Comparison of ENCODE assay signal across 9 mouse cellular contexts in genomic region chr1:105781391-105782146, GRCm38 (mm10). TPM values are rescaled to one million over a fixed set of nuclear protein-coding genes. Genes with fewer than 3 reads are reported as not detected.
DNase-seq lines count a peak whose midpoint lies in the region; ATAC-seq and TF ChIP-seq lines count a peak whose summit lies in the region.
"Had no signal": no experiment of that assay in that cellular context is flagged by ENCODE, and none has a peak within 500 bp of the region (broad histone marks: within the 10 kb centered on the region; RNA-seq: fewer than 3 reads in every experiment).

No protein-coding gene starts in this region.

- H3K9ac ChIP-seq in forebrain, embryonic 11.5 days (ENCODE audit: low read length) = no peak overlapping the region; the same call in 1 of the 2 replicates
- no peak overlapping the region for H3K9ac ChIP-seq in neural tube, embryonic 14.5 days (replicated peaks; ENCODE audit: low read depth, low read length)

- H3K4me2 ChIP-seq in forebrain, embryonic 11.5 days (ENCODE audit: low read depth, low read length, severe bottlenecking) = peak overlapping the region; percentile 96; the same call in 1 of the 2 replicates
- H3K4me2 ChIP-seq in neural tube, embryonic 14.5 days (ENCODE audit: low read depth, low read length) = peak overlapping the region; percentile 92; the same call in 1 of the 2 replicates

- H3K27me3 ChIP-seq in forebrain, embryonic 11.5 days (ENCODE audit: control insufficient read depth, insufficient read depth, low read length) = peaks cover 21% of the 10 kb centered on the region
- H3K27me3 ChIP-seq in neural tube, embryonic 14.5 days (ENCODE audit: control insufficient read depth, insufficient read depth, low read length) = 0 out of 2 replicates have a peak, but pooled peaks cover 6% of the 10 kb centered on the region

- H3K4me1 ChIP-seq in forebrain, embryonic 11.5 days (replicated peaks; ENCODE audit: control insufficient read depth, insufficient read depth, low read length) = 0 out of 2 replicates have a peak, but pooled peaks cover 4% of the 10 kb centered on the region
- H3K4me1 ChIP-seq in neural tube, embryonic 14.5 days (ENCODE audit: control insufficient read depth, insufficient read depth, low read length) = no peaks in the 10 kb centered on the region

- H3K9me3 ChIP-seq in forebrain, embryonic 11.5 days (ENCODE audit: control insufficient read depth, low read length) = no peaks in the 10 kb centered on the region
- H3K9me3 ChIP-seq in neural tube, embryonic 14.5 days (ENCODE audit: control insufficient read depth, low read length) = no peaks in the 10 kb centered on the region

- H3K36me3 ChIP-seq in forebrain, embryonic 11.5 days (ENCODE audit: control insufficient read depth, insufficient read depth, low read length) = no peaks in the 10 kb centered on the region
- no peaks in the 10 kb centered on the region for H3K36me3 ChIP-seq in neural tube, embryonic 14.5 days (ENCODE audit: control insufficient read depth, insufficient read depth, low read length)

- 38% methylated on average over 12 of the region's 12 CpGs for WGBS in forebrain, embryonic 11.5 days
- WGBS in neural tube, embryonic 14.5 days = 35% methylated on average over 12 of the region's 12 CpGs

- TF ChIP-seq CTCF in layer of hippocampus, adult 2 months (conservative IDR thresholded peaks at IDR 0.05) = no peak

- H3K4me3 ChIP-seq in layer of hippocampus, adult 2 months = peak overlapping the region; percentile 64
- peak overlapping the region; percentile 56; the same call in 1 of the 2 replicates for H3K4me3 ChIP-seq in forebrain, embryonic 11.5 days (ENCODE audit: low read depth, low read length)
- H3K4me3 ChIP-seq in neural tube, embryonic 14.5 days (ENCODE audit: low read depth, low read length) = no peak overlapping the region

- no peak for DNase-seq in layer of hippocampus, adult 2 months (ENCODE audit: low spot score in 2 of 2)
- DNase-seq in layer of hippocampus, adult 11-12 months (ENCODE audit: low spot score) = no peak
- DNase-seq in brain, adult 2 months (ENCODE audit: low read depth, low spot score) = peak; percentile 41
- DNase-seq in forebrain, embryonic 11.5 days (ENCODE audit: low spot score) = no peak
- peak; percentile 28 for DNase-seq in kidney, postnatal 10 days
- no peak for DNase-seq in MN1 (ENCODE audit: low spot score)

- H3K27ac ChIP-seq in layer of hippocampus, adult 2 months = no peak overlapping the region
- no peak overlapping the region for H3K27ac ChIP-seq in forebrain, embryonic 11.5 days (ENCODE audit: low read depth, low read length)
- no peak overlapping the region for H3K27ac ChIP-seq in neural tube, embryonic 14.5 days (ENCODE audit: low read depth, low read length)

- ATAC-seq in forebrain, embryonic 11.5 days (replicated peaks; ENCODE audit: low FRiP score) = no peak
- no peak for ATAC-seq in neural tube, embryonic 14.5 days (ENCODE audit: low read depth)
- no peak for ATAC-seq in inflammation-experienced regulatory T-cells, adult 6 months
- ATAC-seq: Patski had no signal

RNA-seq across cellular contexts. Expression of gene Tnfrsf11a, which starts 1.1 kb away (rescaled TPM):
- 1 to 10 TPM; 2.4 to 2.5 TPM for total RNA-seq in layer of hippocampus, adult 2 months (2021)
- 0.09 and 0.53 TPM in 2 replicates for polyA plus RNA-seq in forebrain, embryonic 11.5 days (2014; fragmentation: Nextera tagmentation; extraction: Ambion mirVana)
- polyA plus RNA-seq in neural tube, embryonic 14.5 days (2014; fragmentation: Nextera tagmentation; extraction: Ambion mirVana) = 0.36 and 0.82 TPM in 2 replicates
- not detected for polyA plus RNA-seq in inflammation-experienced regulatory T-cells, adult 6 months (2017; shearing (Covaris generic))

Comparison
In these comparisons a context has a peak if more than half of its experiments do, and no peak if none do; other contexts are left out.
1. DNase-seq: peak in brain, adult 2 months (single experiment) and kidney, postnatal 10 days (single experiment); none in layer of hippocampus, adult 2 months (0 of 2), layer of hippocampus, adult 11-12 months (single experiment), forebrain, embryonic 11.5 days (single experiment) and MN1 (single experiment).